Mouse (Mus musculus): ENCODE data around the gene Ltbr.
"Not testable (repeated sequence)": the region's sequence is repeated elsewhere in the genome, so short reads cannot be mapped to it uniquely, and the experiment has no call there.

The Ltbr gene

DNA sequence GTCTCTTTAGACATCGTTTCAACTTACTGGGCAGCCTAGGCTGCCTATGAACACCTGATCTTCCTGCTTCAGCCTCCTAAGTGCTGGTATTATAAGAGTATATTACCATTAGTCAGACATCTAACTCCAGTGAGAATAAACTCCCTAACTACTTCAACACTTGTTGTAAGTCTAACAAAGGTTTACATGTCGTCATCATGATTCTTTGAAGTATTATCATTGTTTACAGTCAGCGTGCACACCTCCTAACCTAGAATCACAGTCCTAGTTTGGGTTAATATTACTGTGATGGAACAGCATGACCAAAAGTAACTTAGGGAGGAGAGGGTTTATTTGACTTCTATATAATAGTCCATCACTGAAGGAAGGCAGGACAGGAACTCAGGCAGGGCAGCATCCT is 46.2 kb downstream of the Ltbr start:
- no peak for DNase-seq

- DNase-seq: not testable (repeated sequence)
These were observed 47.1 kb downstream of the Ltbr start for GRCm38 (mm10) chr6:125266600-125266999.

- no peak for DNase-seq
These were observed 47.6 kb downstream of the Ltbr start for GRCm38 (mm10) chr6:125266091-125266490.

- no peak for DNase-seq
These were observed 48.4 kb downstream of the Ltbr start for GRCm38 (mm10) chr6:125265239-125265638.

GRCm38 (mm10) chr6:125264219-125264618 is 49.5 kb downstream of the Ltbr start:
- DNase-seq: no peak

DNA sequence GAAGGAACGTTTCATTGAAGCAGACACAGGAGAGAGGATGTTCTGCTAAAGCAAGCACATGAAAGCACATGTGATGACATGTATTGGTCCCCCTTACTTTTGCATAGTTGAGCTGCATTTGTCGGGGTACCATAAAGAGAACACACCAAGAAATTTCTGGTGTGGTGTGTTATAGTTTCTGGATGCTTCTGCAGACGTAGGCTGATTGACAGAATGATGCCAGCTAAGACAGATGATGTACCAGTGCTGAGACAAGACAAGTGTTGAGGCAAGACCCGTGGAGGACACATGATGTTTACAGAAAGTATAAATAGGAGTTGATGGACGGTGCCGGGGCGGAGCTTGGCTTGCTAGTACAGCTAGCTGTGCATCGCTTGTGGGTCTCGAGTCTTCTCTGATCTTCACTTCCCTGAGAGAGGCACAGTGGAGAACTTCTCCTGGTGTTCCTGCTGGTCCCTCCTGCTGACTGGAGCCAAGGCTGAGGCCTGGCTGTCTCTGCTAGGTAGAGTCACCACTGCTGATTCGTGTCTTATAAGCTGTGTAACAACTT is 53.6 kb downstream of the Ltbr start:
- no peak for DNase-seq
